8 mouse cellular contexts compared by ENCODE assay signal in genomic region chr10:60080982-60081825, GRCm38 (mm10). TPM values are rescaled to one million over a fixed set of nuclear protein-coding genes. Genes with fewer than 3 reads are reported as not detected.
DNase-seq lines count a peak whose midpoint lies in the region; ATAC-seq and TF ChIP-seq lines count a peak whose summit lies in the region.

No protein-coding gene starts in this region.

- H3K9me3 ChIP-seq in heart, postnatal 0 days (replicated peaks; ENCODE audit: control insufficient read depth, low read length) = no peaks in the 10 kb centered on the region

- peak overlapping the region; percentile 16; the same call in 1 of the 2 replicates for H3K4me2 ChIP-seq in heart, postnatal 0 days (ENCODE audit: low read depth, low read length)

- no peak for TF ChIP-seq POLR2A in cortical plate, adult 2 months (IDR thresholded peaks at IDR 0.05; ENCODE audit: extremely low read depth, insufficient read depth, low read length)

- peak; percentile 36 for DNase-seq in ovary, adult 18-20 months (ENCODE audit: low spot score)
- DNase-seq in ovary, postnatal 14 days (ENCODE audit: low spot score) = no peak
- peak; percentile 28 for DNase-seq in heart, postnatal 0 days (ENCODE audit: low spot score)
- DNase-seq in kidney, postnatal 25 days = peak; percentile 66 to 80
- DNase-seq in layer of hippocampus, postnatal 36 days = no peak
- DNase-seq in frontal cortex, postnatal 10 days (ENCODE audit: low spot score in 2 of 2) = no peak

- H3K4me1 ChIP-seq in cortical plate, adult 2 months (ENCODE audit: control insufficient read depth, insufficient read depth, low read length) = peaks cover 3% of the 10 kb centered on the region
- H3K4me1 ChIP-seq in heart, postnatal 0 days (ENCODE audit: control insufficient read depth, insufficient read depth) = peaks cover 57% of the 10 kb centered on the region

- no peaks in the 10 kb centered on the region for H3K27me3 ChIP-seq in heart, postnatal 0 days (ENCODE audit: control insufficient read depth, insufficient read depth, low read length)

- H3K27ac ChIP-seq in cortical plate, adult 2 months (ENCODE audit: insufficient read depth, low read length) = peak overlapping the region; percentile 5; the same call in 1 of the 2 replicates
- peak overlapping the region; percentile 83 for H3K27ac ChIP-seq in heart, postnatal 0 days (ENCODE audit: low read depth)

- no peaks in the 10 kb centered on the region for H3K36me3 ChIP-seq in heart, postnatal 0 days (replicated peaks; ENCODE audit: control insufficient read depth, insufficient read depth, low read length)

- peak; percentile 46 for ATAC-seq in heart, postnatal 0 days (ENCODE audit: insufficient read depth, low read depth)
- ATAC-seq in neutrophil, adult 5-6 weeks (ENCODE audit: extremely low read depth, insufficient number of reproducible peaks, low FRiP score, poor library complexity, severe bottlenecking) = peak; percentile 58

- H3K9ac ChIP-seq in heart, postnatal 0 days (replicated peaks; ENCODE audit: low read depth, low read length) = no peak overlapping the region

- TF ChIP-seq EP300 in heart, postnatal 0 days (IDR thresholded peaks at IDR 0.05; ENCODE audit: low read depth) = no peak; the same call in 1 of the 2 replicates

- no peak overlapping the region for H3K4me3 ChIP-seq in cortical plate, adult 2 months (ENCODE audit: insufficient read depth, low read length)
- no peak overlapping the region for H3K4me3 ChIP-seq in heart, postnatal 0 days (ENCODE audit: low read depth, low read length)

- WGBS in heart, postnatal 0 days = 41% methylated on average over 21 of the region's 21 CpGs

- no peak for TF ChIP-seq CTCF in cortical plate, adult 2 months (IDR thresholded peaks at IDR 0.05; ENCODE audit: extremely low read depth, insufficient read depth, low read length)
- TF ChIP-seq CTCF in heart, postnatal 0 days (IDR thresholded peaks at IDR 0.05; ENCODE audit: low read depth) = no peak

RNA-seq across cellular contexts. Expression of gene Spock2, which starts 24.8 kb away (rescaled TPM):
- 382 and 387 TPM in 2 replicates for polyA plus RNA-seq in cortical plate, adult 2 months (2012; rRNA removed)
- total RNA-seq in heart, postnatal 0 days (2014; rRNA removed; ENCODE audit: low replicate concordance) = 18.3 and 18.4 TPM in 2 replicates
- polyA plus RNA-seq in heart, postnatal 0 days (2015; fragmentation: Nextera tagmentation; extraction: Ambion mirVana) = 5.2 and 5.7 TPM in 2 replicates
- total RNA-seq in neutrophil, adult 5-6 weeks (2017) = 0.23 and 0.37 TPM in 2 replicates
- total RNA-seq in layer of hippocampus, postnatal 36 days (2021) = 100 to 1,000 TPM; 493 to 502 TPM

Comparison
In these comparisons a context has a peak if more than half of its experiments do, and no peak if none do; other contexts are left out.
1. DNase-seq: peak in ovary, adult 18-20 months (single experiment), heart, postnatal 0 days (single experiment) and kidney, postnatal 25 days (2 of 2); none in ovary, postnatal 14 days (single experiment), layer of hippocampus, postnatal 36 days (0 of 2) and frontal cortex, postnatal 10 days (0 of 2).
2. RNA of gene Spock2, which starts 24.8 kb away (total RNA-seq): 493 to 502 TPM in layer of hippocampus, postnatal 36 days; 18.3 to 18.4 TPM in heart, postnatal 0 days and 0.23 to 0.37 TPM in neutrophil, adult 5-6 weeks; every median in the first group is over 10 times any median in the second.